Mouse (Mus musculus) cerebellum, postnatal 14 days (tissue): Measurements from ENCODE around the gene Atp8b2.

ENCODE experiments used
- DNase-seq, 2 experiments: peaks; one replicate each; pipeline ENCODE4 v3.0.0; 2021; ENCODE audit warnings: mixed read lengths in 2 of 2

Gene Atp8b2

GRCm38 (mm10) chr3:89959435-89959834 lies 3.9 kb downstream of the Atp8b2 start:
- DNase-seq: peak; percentile 50 to 53

DNA sequence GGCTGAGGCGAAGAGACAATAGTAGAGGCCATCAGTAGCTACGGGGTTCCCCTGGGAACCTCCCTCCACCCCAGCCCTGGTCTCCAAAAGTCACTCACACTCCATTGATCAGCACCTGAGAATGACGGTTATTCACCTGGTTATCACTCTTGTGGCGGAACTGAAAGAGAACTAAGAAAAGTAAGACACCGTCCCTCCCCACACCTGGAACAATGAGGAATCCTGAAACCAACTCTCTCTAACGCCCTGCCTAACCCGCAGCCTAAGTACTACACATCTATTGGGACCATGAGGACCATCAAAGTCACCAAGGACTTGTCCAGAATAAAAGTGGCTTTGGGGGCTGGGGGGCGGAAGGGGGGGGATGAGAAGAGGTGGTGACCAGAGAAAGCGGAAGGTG lies 5.4 kb downstream of the Atp8b2 start:
- DNase-seq: no peak

DNA sequence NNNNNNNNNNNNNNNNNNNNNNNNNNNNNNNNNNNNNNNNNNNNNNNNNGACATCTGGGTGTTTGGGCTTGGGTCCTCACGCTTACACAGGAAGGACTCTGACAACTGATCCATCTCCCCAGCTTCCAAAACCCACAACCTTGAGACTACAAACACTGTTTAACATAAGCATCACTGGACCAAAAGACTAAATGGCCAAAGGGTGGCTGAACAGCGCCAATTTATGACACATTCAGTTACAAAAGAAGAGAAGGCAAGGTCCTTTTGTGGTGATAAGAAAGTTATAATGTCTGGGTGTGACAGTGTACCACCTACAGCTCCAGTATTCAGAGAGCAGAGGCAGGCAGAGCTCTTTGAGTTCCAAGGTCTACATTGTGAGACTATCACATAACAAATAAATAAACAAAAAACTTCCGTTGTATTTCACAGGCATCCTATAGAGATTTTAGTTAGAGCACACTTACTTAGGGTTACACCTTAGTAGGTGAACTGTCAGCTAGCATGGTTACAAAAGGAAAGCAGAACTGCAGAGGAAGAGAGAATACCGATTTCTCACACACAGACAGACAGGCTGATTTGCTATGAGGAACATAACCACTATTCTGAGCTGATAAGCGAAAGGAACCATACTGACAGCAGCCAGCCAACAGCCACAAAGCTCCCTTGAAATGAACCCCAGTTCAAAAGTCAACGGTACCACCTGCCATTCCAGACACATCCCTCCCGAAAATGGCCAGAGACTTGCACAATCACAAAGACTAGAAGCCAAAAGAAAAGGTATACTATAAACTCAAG lies 6.9 kb downstream of the Atp8b2 start:
- DNase-seq: no peak

DNA sequence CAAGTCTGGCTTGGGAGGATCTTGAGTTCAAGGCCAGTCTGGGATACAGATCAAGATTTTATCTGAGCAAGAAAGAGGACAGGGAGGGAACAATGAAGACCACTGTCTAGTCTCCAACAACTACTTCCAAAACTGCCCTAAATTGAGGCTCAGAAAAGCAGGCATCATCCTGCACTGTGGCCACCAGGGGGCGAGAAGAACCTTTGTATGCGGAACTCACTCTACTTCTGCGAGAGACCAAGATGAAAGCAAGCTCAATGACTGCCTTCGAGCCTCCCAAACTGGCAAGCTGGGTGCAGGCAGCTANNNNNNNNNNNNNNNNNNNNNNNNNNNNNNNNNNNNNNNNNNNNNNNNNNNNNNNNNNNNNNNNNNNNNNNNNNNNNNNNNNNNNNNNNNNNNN lies 9.9 kb downstream of the Atp8b2 start:
- DNase-seq: peak; percentile 82 to 86

DNA sequence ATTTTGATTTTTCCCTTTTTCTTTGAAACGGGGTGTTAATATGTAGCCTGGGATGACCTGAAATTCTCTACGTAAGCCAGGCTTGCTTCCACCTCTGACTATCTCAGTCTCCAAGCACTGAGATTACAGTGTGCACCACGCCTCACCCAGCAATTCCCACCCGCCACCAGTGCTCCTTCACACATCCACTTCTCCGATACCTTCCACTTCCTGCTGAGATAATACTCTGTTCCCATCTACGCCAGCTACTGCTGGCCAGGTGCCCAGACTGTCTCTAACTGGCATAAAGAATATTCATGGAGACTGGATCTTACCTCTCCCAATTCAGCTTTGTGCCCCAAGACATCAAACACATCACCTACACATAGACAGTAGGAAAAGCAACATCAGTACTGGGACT lies 14.7 kb downstream of the Atp8b2 start:
- DNase-seq: peak; percentile 68 to 72

DNA sequence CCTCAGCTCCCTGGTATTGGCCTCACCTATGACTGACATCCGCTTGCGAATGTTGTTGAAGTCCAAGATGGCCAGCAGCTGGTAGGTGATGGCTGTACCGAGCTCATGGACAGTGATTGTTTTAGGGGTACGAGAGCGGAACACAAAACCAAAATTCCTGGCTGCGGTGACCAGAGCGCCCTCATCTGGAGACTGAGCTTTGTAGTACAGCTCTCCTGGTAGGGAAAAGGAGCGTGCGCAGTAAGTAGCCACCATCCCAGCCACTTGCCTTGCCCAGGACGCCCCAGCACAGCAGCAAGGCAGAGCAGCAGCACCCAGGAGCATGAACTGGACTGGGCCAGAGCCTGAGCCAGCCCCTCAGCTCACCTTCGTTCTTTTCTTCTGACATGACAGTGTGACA lies 15.3 kb downstream of the Atp8b2 start:
- no peak for DNase-seq

- DNase-seq: no peak
These were observed 18.3 kb downstream of the Atp8b2 start for GRCm38 (mm10) chr3:89945026-89945425.

- DNase-seq: no peak
These were observed 20.4 kb downstream of the Atp8b2 start for GRCm38 (mm10) chr3:89942894-89943293.

GRCm38 (mm10) chr3:89936495-89936894 lies 26.8 kb downstream of the Atp8b2 start:
- no peak for DNase-seq

DNA sequence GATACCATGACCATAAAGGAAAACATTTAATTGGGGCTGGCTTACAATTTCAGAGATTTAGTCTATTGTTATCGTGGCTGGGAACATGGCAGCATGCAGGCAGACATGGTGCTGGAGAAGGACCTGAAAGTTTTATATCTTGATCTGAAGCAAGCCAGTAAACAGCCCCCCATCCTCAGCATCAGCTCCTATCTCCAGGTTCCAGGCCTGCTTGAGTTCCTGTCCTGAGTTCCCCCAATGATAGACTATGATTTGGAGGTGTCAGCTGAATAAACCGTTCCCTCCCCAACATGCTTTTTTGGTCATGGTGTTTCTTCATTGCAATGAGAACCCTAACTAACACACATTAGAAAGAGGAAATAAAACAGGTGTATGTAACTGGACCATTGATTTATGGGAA lies 30.4 kb downstream of the Atp8b2 start:
- DNase-seq: no peak

GRCm38 (mm10) chr3:89928956-89929355 lies 34.4 kb downstream of the Atp8b2 start:
- DNase-seq: no peak

DNA sequence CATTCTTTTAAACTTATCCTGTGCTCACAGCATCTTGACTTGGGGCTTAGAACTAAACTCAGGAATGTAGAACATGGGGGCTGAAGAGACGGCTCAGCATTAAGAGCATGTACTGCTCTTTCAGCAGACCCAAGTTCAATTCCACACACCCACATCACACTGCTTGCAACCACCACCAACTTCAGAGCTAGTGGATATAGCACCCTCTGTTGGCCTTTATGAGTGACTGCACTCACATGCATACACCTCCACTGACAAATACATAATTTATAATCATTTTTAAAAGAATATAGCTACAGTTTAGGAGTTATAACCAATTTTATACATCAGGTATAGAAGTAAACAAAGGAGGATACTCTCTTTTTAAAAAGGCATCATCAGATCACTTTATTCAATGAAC lies 36.9 kb downstream of the Atp8b2 start:
- no peak for DNase-seq

DNA sequence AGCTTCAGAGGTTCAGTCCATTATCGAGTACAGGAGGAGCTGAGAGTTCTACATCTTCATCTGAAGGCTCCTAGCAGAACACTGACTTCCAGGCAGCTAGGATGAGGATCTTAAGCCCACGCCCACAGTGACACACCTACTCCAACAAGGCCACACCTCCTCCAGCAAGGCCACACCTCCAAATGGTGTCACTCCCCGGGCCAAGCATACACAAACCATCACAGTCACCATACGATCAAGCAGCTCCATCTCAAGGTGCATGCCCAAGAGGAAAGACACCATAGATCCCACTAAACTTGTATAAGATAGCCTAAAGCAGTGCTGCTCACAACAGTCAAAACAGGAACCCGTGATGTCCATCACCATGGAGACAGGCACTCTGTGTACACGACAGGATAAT lies 42.6 kb downstream of the Atp8b2 start:
- DNase-seq: no peak

GRCm38 (mm10) chr3:89917408-89917807 lies 45.9 kb downstream of the Atp8b2 start:
- no peak for DNase-seq

- no peak for DNase-seq
These were observed 46.7 kb downstream of the Atp8b2 start for GRCm38 (mm10) chr3:89916622-89917021.

DNA sequence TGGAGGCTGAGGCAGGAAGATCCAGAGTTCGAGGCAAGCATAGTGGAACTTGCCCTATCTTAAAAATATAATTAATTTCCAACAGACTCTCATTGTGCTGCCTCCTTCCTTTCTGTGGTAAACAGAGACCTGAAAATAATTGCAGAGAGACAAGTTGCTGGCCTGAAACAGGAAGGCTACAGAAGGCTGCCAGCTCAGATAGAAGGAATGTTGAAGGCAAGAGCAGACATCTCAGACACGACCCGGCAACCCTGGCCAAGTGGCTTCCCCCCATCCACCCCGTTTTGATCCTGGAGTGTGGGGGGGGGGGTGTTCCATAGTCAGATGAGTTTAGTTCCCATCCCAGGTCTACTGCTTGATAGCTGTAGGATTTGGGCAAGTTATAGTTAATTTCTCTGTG lies 48.6 kb downstream of the Atp8b2 start:
- DNase-seq: no peak

DNA sequence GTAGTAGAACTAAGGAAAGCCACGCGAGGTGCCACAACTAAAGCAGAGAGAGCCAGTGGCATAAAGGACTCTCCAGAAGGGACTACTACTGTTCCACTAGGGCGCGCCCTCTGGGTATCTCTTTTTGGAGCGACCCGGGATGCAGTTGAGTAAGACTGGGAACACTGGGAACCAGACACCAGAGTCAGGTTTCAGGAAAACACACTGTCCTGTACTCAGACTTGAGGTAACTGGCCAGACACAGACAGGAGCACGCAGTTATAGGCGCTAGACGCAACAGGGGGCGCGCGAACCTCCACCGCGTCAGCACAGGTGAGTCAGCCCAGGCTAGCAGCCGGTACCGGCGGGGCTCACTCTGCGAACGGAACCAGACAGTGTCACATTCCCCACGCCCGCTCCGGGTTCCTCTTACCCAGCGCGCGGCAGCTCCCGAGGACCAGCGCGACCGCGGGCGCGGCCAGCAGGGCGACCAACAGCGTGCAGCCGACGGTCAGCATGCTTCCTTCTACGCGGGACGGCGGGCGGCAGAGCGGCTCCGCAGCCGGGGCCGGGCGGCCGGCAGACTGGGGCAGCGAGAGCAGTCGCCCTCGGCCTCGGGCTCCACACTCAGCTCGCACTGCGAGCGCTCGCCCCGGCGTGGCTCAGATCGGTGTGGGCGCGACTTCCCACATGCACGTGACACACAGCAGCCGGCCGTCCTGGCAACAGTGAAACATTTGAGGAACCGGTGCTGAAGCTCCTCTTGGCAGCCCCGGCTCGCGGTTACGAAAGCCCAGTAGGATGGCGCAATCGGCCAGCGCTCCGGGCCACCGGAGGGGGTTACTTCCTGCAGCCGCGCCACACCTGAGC lies 50.5 kb downstream of the Atp8b2 start, which contains the start of gene Il6ra:
Gene Il6ra, minus strand, starts transcription at position 654 of the 849 bp plus-strand sequence.
- DNase-seq: peak; percentile 75 to 76

DNA sequence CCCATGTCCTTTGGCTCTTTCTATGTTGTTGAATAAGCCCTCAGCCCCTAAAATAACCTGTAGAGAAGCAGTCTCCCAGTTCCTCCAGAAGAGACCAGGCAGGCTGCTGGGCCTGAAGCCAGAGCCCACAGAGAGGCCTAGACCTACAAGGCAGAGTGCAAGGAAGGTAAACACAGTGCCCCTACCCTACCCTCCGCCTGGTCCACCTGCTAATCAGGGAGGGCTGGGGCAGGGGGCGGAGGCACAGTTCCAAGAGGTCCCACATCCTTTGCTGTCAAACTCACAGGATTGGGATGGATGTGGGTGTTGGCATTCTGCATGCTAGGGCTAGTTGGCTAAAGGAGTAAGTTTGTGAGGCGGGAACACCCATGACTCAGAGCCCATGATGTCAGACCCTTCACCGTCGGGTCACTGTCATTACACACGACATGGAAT lies 51.2 kb downstream of the Atp8b2 start:
- peak in 1 of 2 experiments; percentile 21 for DNase-seq

DNA sequence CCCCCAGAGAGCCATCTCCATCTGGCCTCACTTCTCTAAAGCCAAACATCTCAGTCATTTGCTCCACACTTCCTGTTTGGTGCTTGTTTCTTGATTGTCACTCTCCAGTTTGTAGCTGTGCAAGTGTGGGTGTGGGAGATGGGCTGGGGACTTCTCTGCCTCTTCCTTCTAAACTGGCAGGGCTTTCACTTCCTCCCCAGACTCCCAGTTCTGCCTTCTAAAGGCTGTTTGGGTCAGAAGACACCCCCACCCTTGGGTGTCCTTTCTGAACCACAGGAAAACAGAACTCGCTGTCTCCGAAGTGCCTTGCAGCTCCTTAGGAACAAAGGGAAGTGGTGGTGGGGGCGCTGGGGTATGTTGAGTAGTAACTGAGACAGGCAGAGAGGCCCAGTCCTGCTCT lies 52.1 kb downstream of the Atp8b2 start:
- no peak for DNase-seq

DNA sequence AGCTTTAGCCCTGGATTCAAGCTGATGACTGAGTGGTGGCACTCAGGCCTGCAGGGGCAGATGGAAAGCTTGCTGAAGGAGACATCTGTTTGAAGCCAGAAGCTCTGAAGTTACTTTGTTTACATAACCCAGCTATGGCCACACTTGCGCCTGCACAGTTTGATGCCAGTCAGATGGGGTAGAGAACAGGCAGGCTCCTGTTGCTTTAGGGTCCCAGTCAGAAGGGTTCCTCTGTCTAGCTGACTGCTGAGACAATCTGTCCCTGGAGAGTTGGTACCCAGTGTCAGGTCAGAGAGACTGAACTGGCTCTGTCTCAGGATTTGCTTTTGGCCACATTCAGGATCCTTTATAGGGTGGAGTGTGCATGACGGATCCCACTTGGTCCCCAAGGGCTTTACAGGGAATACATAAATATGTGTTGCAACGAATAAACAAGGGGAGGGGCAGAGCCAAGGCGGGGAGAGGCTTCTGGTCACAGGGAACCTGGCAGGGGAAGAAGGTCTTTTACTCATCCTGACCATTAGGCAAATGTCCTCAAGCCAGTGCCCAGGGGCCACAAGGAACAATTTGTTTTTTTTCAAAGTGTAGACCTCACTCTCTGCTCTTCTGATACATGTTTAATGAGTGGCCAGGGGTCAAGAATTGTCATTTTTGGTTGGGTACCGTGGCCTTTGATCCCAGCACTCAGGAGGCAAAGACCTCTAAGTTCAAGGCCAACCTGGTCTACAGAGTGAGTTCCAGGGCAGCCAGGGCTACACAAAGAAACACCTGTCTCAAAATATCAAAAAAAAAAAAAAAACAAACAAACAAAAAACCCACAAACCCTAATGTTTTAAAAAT lies 53.4 kb downstream of the Atp8b2 start:
- no peak for DNase-seq

- DNase-seq: no peak
These were observed 54.5 kb downstream of the Atp8b2 start for GRCm38 (mm10) chr3:89908836-89909235.

DNA sequence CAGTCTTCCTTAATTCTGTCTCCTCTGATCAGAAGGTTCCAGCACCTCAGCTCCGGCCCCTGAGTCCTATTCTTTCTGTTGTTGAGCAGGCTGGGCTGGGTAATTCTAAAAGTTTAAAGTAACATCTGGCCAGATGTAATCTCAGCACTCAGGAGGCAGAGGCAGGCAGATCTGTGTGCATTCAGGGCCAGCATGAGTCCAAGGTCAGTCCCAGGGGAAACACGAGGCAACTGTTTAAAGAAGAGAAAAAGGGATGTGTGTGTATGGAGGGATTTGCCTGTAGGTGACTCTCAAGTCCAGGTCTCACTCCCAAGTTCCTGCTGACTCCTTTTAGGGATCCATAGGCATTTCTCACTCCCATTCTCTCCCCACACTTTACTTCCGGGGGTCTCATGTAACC lies 55.5 kb downstream of the Atp8b2 start:
- DNase-seq: no peak

DNA sequence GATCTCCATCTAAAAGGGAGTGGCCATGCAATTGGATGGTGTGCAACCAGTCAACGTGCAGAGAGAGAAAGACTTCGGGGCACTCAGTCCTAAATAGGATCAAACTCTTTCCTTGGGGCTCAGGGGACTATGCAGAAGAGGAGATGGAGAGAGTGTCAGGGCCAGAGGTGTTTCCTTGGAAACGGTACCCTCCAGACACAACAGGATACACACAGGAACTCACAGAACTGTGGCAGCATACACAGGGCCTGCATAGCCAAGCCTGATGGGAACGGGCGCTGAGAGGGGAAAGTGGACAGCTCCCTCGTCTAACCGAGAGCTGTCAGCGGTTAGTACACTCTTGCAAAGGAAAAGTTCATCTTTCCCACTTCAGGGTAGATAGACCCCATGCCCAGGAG lies 63.8 kb downstream of the Atp8b2 start:
- DNase-seq: no peak
